Mouse (Mus musculus) myocyte (in vitro differentiated cells): ENCODE results near the gene Ppbp.

Source experiments
- MAX ChIP-seq: IDR thresholded peaks from one replicate; pipeline ENCODE4 v1.6.1; 2011; ENCODE audit warnings: low read depth, mild to moderate bottlenecking, control low read depth
- POLR2A ChIP-seq: IDR thresholded peaks from one replicate; pipeline ENCODE4 v1.6.1; 2011; ENCODE audit warnings: low read depth, mild to moderate bottlenecking, control low read depth, moderate library complexity; ENCODE audit not compliant: insufficient read length
- POLR2AphosphoS2 ChIP-seq: IDR thresholded peaks from one replicate; pipeline ENCODE4 v1.6.1; 2011; ENCODE audit warnings: low read depth, control low read depth; ENCODE audit not compliant: insufficient read length
- SRF ChIP-seq: IDR thresholded peaks from one replicate; pipeline ENCODE4 v1.6.1; 2011; ENCODE audit warnings: low read depth; ENCODE audit not compliant: control insufficient read depth, insufficient read length
- TCF12 ChIP-seq: IDR thresholded peaks from one replicate; pipeline ENCODE4 v1.6.1; 2011; ENCODE audit warnings: mild to moderate bottlenecking, control low read depth; ENCODE audit not compliant: poor library complexity, insufficient read depth, severe bottlenecking
- TCF3 ChIP-seq: IDR thresholded peaks from one replicate; pipeline ENCODE4 v1.6.1; 2011; ENCODE audit warnings: low read depth, control low read depth; ENCODE audit not compliant: insufficient read length
- USF1 ChIP-seq: IDR thresholded peaks from one replicate; pipeline ENCODE4 v1.6.1; 2011; ENCODE audit warnings: low read depth, mild to moderate bottlenecking, control low read depth, moderate library complexity

DNA sequence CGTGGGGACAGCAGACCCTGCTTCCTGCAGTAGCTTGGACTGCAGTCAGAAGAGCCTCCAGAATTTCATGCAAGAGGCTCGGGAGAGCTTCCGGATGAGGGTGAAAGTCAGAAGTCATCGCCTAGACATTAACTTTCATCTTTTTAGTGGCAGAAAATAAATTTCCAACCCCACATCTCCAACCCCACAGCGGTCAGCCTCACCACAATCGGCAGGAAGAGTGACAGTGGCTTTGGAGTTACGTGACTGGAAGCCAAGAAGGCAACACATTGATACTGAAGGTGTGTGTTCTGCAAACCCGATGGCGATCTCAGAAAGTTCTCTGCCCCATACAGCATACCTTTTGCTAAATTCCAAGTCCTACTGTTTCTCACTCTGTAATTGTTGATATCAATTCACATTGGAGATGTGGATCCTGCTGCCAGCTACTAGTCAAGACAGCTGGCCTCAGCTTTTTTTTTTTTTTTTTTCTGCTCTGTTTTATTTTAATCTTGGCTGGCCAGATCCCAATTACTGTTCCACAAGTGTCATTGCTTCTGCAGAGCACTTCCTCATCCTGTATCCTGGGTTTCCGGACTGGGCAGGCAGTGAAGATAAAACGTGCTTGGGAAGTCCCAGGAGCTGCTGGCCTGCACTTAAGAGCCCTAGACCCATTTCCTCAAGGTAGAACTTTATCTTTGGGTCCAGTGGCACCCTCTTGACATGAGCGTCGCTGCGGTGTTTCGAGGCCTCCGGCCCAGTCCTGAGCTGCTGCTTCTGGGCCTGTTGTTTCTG lies 3.7 kb downstream of the Ppbp start, which contains the start of gene Pf4:
- TF ChIP-seq MAX (no peak), USF1 (no peak), POLR2AphosphoS2 (no peak), POLR2A (no peak), SRF (no peak), TCF12 (no peak), TCF3 (no peak)
